Mouse (Mus musculus) heart, adult 2 months (tissue): Measurements from ENCODE around the gene Pet100.

Experiments used
- EP300 ChIP-seq: fragments of 200-500 bp; IDR thresholded peaks from 2 replicates; pipeline ENCODE4 v1.6.1; 2011; ENCODE audit warnings: low read depth, low read length, control low read depth; ENCODE audit not compliant: insufficient read depth
- POLR2A ChIP-seq: fragments of 200-500 bp; IDR thresholded peaks from 2 replicates; pipeline ENCODE4 v1.6.1; 2011; ENCODE audit warnings: mild to moderate bottlenecking, low read depth, low read length, control low read depth; ENCODE audit not compliant: insufficient read depth

- TF ChIP-seq POLR2A (no peak), EP300 (no peak)
Measured at GRCm38 (mm10) chr8:3674671-3675070, 53.3 kb downstream of the Pet100 start.
